Mouse (Mus musculus) layer of hippocampus, adult 11-12 months (tissue): Measurements from ENCODE around the gene Il18.
A peak's percentile ranks its signal among the peaks of the same experiment; 100 is the strongest.
"Not testable (repeated sequence)": the region's sequence is repeated elsewhere in the genome, so short reads cannot be mapped to it uniquely, and the experiment has no call there.

Source experiments
- DNase-seq: peaks from one replicate; pipeline ENCODE4 v3.0.0; 2022; ENCODE audit warnings: low spot score

Il18 gene

GRCm38 (mm10) chr9:50603998-50604324 is 49.3 kb downstream of the Il18 start:
- DNase-seq = no peak

GRCm38 (mm10) chr9:50604338-50604737 is 49.7 kb downstream of the Il18 start:
- DNase-seq = no peak

GRCm38 (mm10) chr9:50612115-50612514 is 57.5 kb downstream of the Il18 start:
- DNase-seq = no peak

- no peak for DNase-seq
Measured at GRCm38 (mm10) chr9:50616161-50616560, 61.5 kb downstream of the Il18 start.

- DNase-seq = peak; percentile 91
Measured at GRCm38 (mm10) chr9:50616766-50617603, 62.4 kb downstream of the Il18 start, which contains the start of the genes Pih1d2 and Nkapd1. Gene Pih1d2 (plus strand): TSS chr9:50617321. Gene Nkapd1 (minus strand): TSS chr9:50617464.

GRCm38 (mm10) chr9:50617794-50618330 is 63.2 kb downstream of the Il18 start:
- no peak for DNase-seq

GRCm38 (mm10) chr9:50630903-50631302 is 76.3 kb downstream of the Il18 start:
- not testable (repeated sequence) for DNase-seq
